Mouse (Mus musculus) fat pad, adult 2 months (tissue): ENCODE data around the gene Tmem30b.
"Not testable (repeated sequence)": the region's sequence is repeated elsewhere in the genome, so short reads cannot be mapped to it uniquely, and the experiment has no call there.

Experiments
- DNase-seq: peaks from one replicate; pipeline ENCODE4 v3.0.0-alpha.2; 2011; ENCODE audit warnings: low read depth, low spot score; ENCODE audit errors: extremely low read depth

Tmem30b gene

DNA sequence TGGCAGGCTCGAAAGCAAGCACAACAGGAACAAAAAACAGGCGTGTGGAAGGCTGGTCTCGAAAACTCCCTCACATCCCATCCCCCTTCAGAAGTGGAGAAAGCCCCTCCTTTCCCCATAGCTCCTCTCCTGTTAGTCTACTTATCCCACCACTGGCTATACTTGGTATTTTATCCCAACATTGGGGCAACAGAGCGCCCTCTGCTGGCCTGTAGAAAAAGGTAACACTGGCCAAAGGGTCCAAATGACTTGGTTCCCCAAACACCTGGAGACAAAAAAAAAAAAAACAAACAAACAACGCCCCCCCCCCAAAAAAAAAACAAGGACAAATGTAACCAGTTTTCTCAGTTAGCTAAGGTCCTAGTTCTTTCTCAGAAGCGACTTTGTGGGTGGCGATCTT is 13.9 kb upstream of the Tmem30b start:
- DNase-seq = no peak

DNA sequence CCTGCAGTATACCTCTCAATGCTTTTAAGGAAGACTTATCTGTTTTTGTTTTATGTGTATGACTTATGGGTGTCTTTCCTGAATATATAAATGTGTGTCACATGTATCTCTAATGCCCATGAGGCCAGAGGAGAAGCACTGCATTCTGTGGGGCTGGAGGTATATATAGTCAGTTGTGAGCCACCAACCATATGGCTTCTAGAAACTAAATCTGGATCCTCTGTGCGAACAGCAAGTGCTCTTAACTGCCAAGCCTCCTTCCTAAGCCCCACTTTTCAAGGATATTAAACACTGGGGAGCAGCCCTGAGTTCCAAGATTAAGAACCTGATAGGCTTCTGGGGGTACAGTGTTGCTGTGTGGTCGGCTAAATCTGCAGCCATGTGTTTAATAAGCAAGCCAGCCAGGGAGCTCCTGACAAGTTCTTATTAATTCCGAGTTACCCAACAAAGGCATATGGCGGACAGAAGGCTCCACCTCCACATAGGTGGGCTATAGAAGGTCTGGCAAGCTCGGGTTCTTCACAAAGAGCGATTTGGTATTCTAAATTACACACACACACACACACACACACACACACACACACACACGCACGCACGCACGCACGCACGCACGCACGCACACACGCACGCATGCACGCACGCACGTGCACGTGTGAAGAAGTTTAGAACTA is 12.5 kb upstream of the Tmem30b start:
- DNase-seq = no peak

DNA sequence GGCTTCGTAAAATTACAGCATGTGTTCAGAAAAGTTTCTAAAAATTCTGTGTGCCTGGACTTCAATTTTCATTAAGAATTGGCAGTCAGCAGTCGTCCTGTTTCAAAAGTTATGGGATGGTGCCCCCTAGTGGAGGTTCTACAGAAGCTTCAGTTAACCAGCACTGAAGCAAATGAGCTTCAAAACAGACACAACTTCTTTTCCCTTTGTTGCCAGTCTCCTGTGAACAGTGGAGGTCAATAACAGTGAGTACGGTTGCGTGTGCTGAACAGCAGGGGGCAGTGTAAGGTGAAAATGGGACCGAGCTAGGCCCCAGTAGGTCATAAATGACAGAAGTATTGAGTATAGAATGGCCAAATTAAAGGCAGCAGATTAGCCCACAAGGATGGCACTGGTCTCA is 8.0 kb upstream of the Tmem30b start:
- DNase-seq = peak; percentile 18

DNA sequence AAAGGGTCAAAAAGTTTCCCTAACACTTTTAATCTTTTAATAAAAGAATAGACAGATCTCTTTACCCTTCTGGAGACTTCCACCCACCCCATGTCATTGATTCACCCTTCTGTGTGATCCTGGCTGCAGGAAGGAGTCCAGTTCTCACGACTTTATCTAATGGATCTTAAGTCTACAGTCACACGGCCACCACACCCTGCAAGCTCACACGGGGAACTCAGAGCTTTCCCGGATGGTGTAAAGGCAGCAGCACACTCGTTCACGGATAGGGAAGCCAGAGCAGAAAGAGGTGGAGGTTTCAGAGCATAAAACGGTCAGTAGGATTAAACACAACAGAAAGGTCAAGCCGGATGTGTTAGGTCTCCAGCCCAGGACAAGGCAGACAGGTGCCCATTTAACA is 2.1 kb upstream of the Tmem30b start:
- no peak for DNase-seq

DNA sequence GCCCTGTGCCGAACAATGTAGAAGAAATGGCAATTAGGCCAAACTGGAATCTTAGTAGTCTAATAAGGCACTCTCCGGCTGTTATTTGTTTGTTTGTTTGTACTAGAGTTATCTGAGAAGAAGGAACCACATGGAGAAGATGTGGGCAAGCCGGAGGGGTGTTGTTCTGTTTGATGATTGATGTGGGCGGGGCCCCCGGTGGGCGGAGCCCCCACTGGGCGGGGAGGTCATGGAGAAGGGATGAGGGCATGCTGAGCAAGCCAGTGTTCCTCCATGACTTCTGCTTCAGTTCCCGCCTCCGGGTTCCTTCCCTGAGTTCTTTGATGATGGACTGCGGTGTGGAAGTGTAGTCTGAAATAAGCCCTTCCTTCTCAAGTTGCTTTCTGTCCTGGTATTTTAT is 1.5 kb upstream of the Tmem30b start:
- DNase-seq = no peak

DNA sequence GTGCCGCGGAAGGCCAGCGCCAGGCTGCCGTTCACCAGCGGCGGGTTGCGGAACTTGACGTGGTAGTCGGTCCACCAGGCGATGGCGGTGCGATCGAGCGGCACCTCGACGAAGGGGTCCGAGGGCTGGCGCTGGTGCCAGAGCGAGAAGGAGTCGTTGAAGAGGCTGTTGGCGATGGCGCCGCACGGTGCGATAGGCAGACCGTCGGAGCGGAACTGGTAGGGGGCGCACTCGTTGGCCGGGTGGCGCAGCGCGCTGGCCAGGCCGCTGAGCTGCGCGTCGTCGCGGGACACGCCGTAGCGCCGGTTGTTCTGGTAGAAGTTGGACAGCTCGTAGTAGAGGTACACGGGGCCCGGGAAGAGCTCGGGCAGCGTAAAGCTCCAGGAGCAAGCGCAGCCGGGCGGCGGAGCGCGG is 513 bp downstream of the Tmem30b start:
- no peak for DNase-seq

DNA sequence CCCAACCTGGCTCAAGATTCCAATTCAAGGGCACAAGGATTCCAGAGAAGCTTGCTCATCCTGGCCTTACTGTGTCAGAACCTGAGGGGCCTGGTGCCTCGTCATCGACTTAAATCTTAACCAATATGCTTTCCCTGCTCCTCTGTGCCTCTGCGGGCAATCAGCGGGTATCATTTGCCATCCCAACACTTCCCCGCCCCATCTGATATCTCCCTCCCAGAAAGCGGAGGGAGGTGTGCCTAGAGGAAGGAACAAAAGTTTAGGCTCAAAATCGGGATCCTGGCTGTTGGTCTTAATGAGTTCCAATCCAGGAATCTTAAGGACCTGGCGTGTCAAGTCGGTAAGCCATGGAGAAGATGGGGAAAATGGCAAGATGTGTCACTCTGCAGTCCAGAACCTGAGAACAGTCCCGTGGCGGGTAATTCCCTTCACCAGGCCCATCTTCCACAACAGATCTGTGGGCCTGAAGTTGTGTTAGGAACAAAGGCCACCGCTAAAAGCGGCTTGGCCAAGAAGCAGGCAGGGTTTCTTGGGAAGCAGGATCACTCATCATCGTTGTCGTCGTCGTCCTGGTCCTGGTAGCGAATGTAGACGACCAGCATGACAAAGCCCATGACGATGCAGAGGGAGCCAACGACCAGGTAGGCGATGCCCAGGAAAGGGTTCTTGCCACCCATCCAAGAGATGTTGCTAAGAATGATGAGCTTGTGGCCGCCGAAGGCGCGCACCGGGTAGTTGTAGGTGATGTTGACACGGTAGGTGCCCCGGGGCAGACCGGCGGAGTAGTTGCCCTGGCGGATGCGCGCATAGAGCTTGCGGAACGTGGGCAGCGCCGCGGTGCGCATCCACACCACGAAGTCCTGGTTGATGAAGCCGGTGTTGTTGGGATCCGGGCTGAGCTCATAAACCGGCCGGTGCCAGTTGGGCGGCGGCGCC is 1.2 kb downstream of the Tmem30b start:
- DNase-seq = no peak

DNA sequence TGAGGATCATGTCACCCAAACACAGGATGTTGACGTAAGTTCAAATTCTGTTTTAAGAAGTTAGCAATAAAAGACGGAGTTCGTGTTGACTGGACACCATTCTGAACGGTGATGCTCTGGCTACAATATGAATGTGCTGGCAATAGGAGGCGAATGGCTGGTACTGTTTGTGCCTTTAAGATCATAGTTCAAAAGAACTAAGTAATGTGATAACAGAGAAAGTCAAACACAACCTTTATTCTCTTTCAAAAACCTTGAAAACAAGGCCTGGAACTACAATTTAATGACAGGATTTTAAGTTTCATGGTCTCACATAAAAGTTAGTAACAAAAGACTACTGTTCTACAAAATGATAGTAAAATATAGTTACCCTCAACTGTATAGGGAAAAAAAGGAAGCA is 3.0 kb downstream of the Tmem30b start:
- no peak for DNase-seq

DNA sequence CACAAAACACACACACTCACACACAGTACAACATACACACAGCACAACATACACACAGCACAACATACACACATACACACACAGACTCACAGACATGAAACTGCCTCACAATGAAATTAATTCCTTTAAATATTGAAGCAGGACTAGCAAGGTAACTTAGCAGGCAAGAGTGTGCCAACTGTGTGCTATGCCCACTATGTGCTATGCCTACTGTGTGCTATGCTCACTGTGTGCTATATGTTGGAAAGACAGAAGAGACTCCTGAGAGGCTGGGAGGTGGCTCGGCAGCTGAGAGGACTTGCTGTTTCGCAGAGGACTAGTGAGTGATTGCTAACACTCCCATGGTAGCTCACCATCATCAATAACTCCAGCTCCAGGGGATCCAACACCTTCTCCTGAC is 5.8 kb downstream of the Tmem30b start:
- DNase-seq = no peak

DNA sequence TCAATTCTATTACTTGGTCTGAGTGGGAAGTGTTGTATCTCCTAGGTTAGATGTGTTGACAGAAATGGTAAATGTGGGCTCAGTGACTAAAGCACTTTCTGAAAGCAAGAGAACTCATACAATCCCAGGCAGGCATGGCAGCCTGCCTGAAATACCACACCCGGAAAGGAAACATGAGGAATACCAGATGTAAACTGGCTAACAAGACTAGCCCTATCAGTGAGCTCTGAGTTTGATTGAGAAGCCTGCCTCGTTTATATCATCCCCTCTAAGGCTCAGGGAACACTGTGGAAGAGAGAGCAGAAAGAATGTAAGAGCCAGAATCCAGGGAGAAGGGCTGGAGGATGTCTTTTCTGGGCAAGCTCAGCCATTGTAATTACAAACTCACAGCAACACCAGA is 7.0 kb downstream of the Tmem30b start:
- no peak for DNase-seq

DNA sequence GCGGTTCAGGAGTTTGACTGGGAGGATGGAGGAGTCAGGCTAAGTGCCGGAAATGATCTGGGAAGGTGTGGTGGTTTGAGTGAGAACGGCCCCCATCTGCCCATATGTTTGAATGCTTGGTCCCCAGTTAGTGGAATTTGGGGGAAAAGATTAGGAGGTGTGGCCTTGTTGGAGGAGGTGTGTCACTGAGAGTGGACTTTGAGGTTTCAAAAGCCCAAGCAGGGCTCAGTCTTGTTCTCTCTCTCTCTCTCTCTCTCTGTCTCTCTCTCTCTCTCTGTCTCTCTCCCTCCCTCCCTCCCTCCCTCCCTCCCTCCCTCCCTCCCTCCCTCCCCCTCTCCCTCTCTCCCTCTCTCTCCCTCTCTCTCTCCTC is 8.1 kb downstream of the Tmem30b start:
- not testable (repeated sequence) for DNase-seq

DNA sequence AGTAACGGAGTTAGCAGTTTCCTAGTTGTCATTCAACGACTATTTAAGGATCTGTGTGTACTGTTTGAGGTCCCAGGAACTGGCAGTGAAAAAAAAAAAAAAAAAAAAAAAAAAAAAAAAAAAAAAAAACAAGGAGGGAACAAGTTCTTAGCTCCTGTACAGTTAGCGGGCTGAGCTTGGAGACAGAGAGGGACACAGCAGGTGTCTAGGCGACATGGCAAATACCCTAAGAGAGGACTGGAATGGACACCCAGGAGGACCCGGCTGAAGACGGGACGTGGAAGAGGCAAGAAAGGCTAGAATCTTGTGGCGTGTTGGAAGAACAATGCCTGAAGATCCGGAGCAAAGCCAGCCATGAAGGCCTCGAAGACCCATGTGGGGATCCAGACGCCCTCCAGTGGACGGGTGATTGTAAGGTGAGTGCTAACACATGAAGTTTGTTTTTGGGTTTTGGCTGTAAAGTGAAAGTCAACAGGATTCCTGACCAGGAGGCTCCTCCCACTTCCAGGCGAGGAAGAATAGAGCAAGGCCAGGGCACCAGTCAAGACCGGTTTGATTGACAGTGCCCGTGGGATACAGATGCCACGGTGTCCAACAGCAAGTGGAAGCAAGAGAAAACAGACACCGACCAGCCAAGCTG is 8.6 kb downstream of the Tmem30b start:
- no peak for DNase-seq

DNA sequence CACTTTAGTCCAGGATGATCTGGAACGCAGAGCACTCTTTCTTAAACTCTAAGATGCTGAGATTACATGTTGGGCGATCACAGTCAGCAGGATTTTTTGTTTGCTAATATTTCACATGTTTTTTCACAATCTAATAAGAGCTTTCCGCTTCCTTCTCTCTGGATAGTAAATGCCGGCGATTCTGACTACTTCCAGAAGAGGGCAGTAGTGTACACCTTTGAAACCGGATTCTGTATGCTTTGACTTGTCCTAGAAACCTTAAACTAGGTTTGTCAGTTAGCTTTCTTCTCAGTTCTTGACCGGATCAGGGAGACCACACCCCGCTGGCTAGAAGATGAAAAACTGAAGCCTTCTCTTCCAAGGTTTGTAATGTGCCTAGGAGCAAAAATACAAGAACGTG is 11.6 kb downstream of the Tmem30b start:
- DNase-seq = no peak

DNA sequence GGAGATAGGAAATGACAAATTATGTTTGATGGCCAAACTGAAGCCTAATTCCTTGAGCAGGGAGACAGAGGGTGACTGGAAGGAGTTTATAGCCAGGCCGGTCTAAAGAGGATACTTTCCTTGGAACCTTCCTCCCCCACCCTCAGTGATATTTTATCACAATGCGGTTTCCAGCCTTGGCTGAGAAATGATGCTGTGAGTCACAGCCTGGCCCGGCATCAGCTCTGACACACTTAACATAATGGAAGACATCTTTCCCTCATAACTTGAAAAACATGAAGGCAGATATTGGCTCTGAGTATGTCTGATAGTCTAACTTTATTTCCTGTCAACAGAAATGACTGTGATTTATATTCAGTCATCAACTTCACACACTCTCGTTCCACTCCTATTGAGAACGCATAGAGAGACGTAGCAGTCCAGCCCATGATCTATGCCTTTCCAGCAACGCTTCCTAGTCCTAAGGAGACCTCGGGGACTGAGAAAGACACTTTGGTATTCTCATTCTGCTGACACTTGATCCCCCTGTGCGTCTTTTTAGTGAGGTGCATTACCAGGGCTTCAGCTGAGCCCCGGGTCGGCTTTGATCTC is 14.2 kb downstream of the Tmem30b start:
- no peak for DNase-seq

DNA sequence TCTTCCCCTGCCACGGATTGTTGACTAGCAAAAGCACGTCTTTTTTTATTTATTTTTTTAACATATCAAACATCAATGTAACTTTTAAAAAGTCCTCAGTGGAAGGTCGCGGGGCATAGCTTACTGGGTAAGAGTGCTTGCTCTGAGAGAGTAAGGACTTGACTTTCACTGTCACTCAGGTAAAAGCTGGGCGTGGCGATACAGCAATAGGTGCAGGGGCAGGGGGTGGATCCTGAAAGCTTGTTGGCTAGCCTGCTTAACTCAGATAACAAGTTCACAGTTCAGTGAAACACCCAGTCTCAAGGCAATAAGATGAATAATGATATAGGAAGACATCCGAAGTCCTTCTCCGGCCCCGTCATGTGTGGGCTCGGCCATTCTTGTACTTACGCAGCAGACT is 16.6 kb downstream of the Tmem30b start:
- DNase-seq = no peak

DNA sequence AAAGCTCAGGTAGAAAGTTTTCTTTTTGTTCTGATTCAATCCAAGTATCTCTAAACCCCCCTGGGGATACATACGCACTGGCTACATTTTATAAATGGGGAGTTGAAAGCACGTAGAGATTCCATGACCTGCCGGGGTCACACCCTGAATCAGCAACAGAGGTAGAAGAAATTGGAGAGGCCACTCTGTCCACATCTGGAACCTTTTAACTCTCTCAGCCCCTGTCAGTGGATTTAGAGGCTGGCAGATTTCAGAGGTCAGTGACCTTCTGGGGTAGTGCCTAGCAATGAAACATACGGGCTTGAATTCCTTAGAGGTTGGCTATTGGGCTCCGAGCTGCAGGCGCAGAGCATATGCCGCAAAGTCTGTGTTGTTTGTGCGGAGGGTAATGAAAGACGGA is 17.1 kb downstream of the Tmem30b start:
- no peak for DNase-seq

DNA sequence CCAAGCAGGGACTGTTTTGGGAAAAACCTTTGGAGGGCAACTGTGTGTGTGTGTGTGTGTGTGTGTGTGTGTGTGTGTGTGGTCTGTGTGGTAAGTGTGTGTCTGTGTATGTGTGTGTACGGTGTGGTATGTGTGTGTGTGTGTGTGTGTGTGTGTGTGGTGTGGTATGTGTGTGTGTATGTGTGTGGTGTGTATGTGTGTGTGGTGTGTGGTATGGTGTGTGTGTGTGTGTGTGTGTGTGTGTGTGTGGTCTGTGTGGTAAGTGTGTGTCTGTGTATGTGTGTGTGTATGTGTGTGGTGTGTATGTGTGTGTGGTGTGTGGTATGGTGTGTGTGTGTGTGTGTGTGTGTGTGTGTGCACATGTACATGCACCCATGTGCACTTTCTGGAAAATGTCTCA is 18.1 kb downstream of the Tmem30b start:
- not testable (repeated sequence) for DNase-seq

DNA sequence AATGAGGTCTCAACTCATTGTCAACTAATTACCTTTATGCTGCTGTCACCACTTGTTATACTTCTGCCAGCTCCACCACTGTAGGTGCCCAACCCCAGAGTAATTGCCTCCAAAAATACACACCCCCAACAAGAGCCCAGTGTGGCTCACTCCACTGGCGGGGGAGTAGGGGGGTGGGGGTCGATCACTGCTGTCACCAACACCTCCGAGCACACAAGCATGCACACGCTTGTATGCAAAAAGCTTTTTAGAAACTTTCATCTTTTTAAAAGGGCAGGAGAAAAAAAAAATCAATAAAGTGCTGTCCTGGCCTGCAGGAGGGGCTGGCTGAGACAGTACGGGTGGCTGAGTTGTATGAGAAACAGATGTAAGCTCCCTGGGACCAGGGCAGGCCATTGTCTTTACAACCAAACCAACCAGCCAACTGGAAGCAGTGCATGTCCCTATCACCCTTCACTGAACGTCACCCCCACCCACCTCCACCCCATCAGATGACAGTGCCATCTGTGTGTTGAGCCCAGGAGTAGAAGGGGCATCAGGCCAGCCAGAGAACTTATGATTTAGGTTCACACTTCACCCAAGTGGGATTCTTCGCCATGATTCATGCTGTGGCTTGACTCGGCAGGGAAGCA is 20.8 kb downstream of the Tmem30b start:
- no peak for DNase-seq

DNA sequence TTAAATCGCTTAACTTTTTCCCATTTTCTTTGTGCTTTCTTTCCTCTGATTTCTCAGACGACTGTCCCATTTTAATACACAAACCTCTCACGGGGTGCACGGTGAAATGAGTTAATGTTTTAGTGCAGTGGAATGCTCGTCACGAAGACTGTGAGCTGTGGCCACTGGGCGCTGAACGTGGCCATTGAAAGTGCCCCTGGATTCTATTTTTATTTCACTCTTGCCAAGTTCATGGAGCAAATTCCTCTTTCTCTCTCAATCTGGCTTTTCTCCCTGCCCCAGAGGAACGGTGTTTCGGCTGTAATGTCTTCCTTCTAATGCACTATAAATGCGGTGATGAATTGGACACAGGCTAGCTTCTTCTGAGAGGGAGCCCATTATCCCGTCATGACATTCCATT is 23.1 kb downstream of the Tmem30b start:
- DNase-seq = no peak

DNA sequence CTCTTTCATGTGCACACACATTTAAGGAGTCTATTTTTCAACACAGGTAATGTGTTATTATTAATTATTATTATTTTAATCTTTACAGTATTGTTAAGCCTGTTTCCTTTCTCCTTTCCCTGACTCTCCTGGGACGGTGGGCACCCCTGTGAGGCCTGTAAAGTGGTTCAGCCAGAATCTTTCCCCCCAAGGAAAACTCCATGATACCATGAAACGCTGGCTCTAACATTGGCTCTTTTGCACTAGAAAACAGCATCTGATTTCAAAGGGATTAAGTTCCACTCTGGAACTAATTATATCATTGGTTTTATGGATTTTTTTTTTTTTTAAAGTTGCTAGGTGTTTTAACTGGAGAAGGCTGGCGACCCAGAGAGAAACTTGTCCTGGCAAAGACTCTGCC is 24.2 kb downstream of the Tmem30b start:
- DNase-seq = no peak

DNA sequence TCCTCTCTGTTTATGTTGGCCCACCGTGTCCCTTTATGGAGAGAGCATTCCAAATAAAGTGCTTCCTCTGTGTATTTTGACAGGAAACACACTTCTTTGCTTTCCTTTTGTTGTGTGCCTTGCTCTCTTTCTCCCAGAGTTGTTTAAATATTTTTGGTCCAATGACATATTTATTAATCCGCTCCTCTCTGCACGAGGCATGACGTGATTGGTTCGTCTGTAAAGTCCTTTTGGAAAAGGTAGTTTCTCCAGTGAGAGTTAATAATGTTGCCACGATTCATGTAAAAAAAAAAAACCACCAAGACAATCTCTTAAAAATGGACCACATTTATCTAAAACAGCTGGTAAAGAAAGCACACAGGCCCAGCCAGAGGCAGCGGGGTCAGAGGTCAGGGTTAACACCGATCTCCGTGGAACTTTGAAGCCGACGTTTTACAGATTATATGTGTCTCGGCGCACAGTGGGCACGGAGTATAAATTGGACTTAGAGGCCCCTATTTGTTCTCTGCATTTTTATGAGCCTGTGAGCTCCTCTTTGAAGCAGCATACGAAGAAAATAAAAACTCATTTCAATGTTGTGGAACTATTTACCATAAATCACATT is 24.9 kb downstream of the Tmem30b start:
- DNase-seq = no peak
